14 mouse cellular contexts compared by ENCODE assay signal in the genomic region with DNA sequence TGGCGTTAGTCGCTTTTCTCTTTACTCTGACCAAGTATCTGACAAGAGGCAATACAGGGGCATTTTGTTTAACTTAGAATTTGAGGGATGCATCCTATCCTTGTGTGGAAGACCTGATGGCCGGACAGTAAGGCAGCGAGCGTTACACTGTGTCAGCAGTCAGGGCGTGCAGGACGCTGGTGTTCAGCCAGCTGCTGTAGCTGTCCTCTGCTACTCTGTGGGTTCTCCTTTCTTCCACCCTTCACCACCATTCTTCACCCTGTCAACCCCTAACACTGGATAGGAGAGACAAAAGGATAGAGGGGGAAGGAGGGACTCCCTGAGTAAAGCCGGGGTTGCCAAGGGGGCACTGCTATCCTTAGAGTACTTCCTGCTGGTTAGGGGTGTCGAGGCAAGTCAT.
"Had no signal": no experiment of that assay in that cellular context is flagged by ENCODE, and none has a peak within 500 bp of the region (broad histone marks: within the 10 kb centered on the region; RNA-seq: fewer than 3 reads in every experiment).

No protein-coding gene starts in this region.

- H3K27me3 ChIP-seq: limb, embryonic 13.5 days; midbrain, embryonic 12.5 days had no signal

- H3K4me3 ChIP-seq: layer of hippocampus, adult 2 months; limb, embryonic 13.5 days; midbrain, embryonic 12.5 days had no signal

- H3K9me3 ChIP-seq: limb, embryonic 13.5 days; midbrain, embryonic 12.5 days had no signal

- H3K4me2 ChIP-seq: limb, embryonic 13.5 days; midbrain, embryonic 12.5 days had no signal

- H3K4me1 ChIP-seq: limb, embryonic 13.5 days; midbrain, embryonic 12.5 days had no signal

- H3K9ac ChIP-seq: limb, embryonic 13.5 days; liver, embryonic 14.5 days; midbrain, embryonic 12.5 days had no signal

- DNase-seq: kidney, adult 8-10 months; kidney, postnatal 4 days; left cerebral cortex, postnatal 4 days; lung, adult 18-20 months; right cerebral cortex, adult 18-20 months; right cerebral cortex, postnatal 25 days; thymus, postnatal 36 days had no signal

- H3K27ac ChIP-seq: kidney, postnatal 0 days; limb, embryonic 13.5 days; liver, embryonic 14.5 days; midbrain, embryonic 12.5 days had no signal

- ATAC-seq: intestine, postnatal 0 days; midbrain, embryonic 16.5 days had no signal

- H3K36me3 ChIP-seq: limb, embryonic 13.5 days; midbrain, embryonic 12.5 days had no signal
